8 mouse cellular contexts compared by ENCODE assay signal in the genomic region with DNA sequence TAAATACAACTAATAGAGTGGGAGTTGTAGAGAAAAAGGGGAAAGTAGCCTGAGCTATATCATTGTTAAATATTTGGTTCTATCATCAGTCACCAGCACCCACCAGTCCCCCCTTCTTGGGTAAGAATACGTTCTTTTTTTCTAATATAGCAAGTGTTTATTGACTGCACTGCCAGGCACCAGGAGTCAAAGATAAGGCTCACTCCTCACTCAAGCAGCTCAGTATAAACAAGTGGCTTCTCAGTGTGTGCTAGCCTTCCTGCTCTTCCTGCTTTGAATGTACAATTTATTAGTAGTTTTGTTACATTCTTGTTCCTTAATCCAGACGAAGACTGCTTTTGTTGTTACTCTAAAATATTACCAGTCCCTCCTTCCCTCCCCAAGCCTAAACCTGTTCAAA. TPM values are rescaled to one million over a fixed set of nuclear protein-coding genes. Genes with fewer than 3 reads are reported as not detected.
DNase-seq lines count a peak whose midpoint lies in the region; ATAC-seq and TF ChIP-seq lines count a peak whose summit lies in the region.

No protein-coding gene starts in this region.

- TF ChIP-seq CTCF in G1E (IDR thresholded peaks at IDR 0.05; ENCODE audit: low read depth, low read length) = no peak
- TF ChIP-seq CTCF in liver, postnatal 0 days (IDR thresholded peaks at IDR 0.05; ENCODE audit: low read depth) = no peak

- no peak for DNase-seq in heart, embryonic 10.5 days (ENCODE audit: low spot score)
- no peak for DNase-seq in heart, adult 18-20 months
- peak; percentile 2 for DNase-seq in G1E (ENCODE audit: low spot score)
- DNase-seq in liver, postnatal 0 days = no peak
- no peak for DNase-seq in urinary bladder, adult 2 months (ENCODE audit: low spot score)
- no peak for DNase-seq in kidney, adult 18-20 months
- DNase-seq in cerebellum, adult 11-12 months = no peak

- no peaks in the 10 kb centered on the region for H3K27me3 ChIP-seq in heart, embryonic 10.5 days (ENCODE audit: insufficient read depth, poor library complexity, severe bottlenecking)
- H3K27me3 ChIP-seq in G1E (ENCODE audit: insufficient read depth, low read length) = no peaks in the 10 kb centered on the region
- no peaks in the 10 kb centered on the region for H3K27me3 ChIP-seq in heart, embryonic 16.5 days (ENCODE audit: control insufficient read depth, insufficient read depth, low read length)
- H3K27me3 ChIP-seq in liver, postnatal 0 days (ENCODE audit: insufficient read depth, low read length) = no peaks in the 10 kb centered on the region

- peak overlapping the region; percentile 66 for H3K4me2 ChIP-seq in heart, embryonic 16.5 days (ENCODE audit: low read depth, low read length)
- H3K4me2 ChIP-seq in liver, postnatal 0 days (ENCODE audit: low read depth, low read length) = peak overlapping the region; percentile 62

- WGBS in heart, embryonic 10.5 days = 21% methylated on average over 2 of the region's 2 CpGs
- WGBS in heart, embryonic 16.5 days = 16% methylated on average over 2 of the region's 2 CpGs
- 15% methylated on average over 2 of the region's 2 CpGs for WGBS in liver, postnatal 0 days (ENCODE audit: insufficient replicate concordance)

- peaks cover 16% of the 10 kb centered on the region for H3K4me1 ChIP-seq in heart, embryonic 10.5 days
- peaks cover 24% of the 10 kb centered on the region for H3K4me1 ChIP-seq in G1E (ENCODE audit: insufficient read depth, low read depth, low read length)
- peaks cover 23% of the 10 kb centered on the region for H3K4me1 ChIP-seq in heart, embryonic 16.5 days (ENCODE audit: control insufficient read depth, insufficient read depth, low read length)
- peaks cover 23% of the 10 kb centered on the region for H3K4me1 ChIP-seq in liver, postnatal 0 days (ENCODE audit: insufficient read depth)

- H3K9ac ChIP-seq in heart, embryonic 16.5 days (ENCODE audit: low read length) = peak overlapping the region; percentile 63
- peak overlapping the region; percentile 36; the same call in 1 of the 2 replicates for H3K9ac ChIP-seq in liver, postnatal 0 days (replicated peaks)

- peak overlapping the region; percentile 98 for H3K4me3 ChIP-seq in heart, embryonic 10.5 days
- H3K4me3 ChIP-seq in G1E (ENCODE audit: low read depth, low read length) = no peak overlapping the region; the same call in 1 of the 2 replicates
- H3K4me3 ChIP-seq in heart, embryonic 16.5 days (ENCODE audit: low read length) = peak overlapping the region; percentile 45
- peak overlapping the region; percentile 89 for H3K4me3 ChIP-seq in liver, postnatal 0 days (ENCODE audit: low read depth, low read length)

- ATAC-seq in G1E (ENCODE audit: extremely low read depth, insufficient number of reproducible peaks, low FRiP score, poor library complexity, severe bottlenecking) = no peak
- no peak for ATAC-seq in heart, embryonic 16.5 days (replicated peaks; ENCODE audit: extremely low read depth, insufficient read depth, low FRiP score)
- no peak for ATAC-seq in liver, postnatal 0 days

- H3K9me3 ChIP-seq in heart, embryonic 10.5 days = no peaks in the 10 kb centered on the region
- H3K9me3 ChIP-seq in G1E (replicated peaks) = no peaks in the 10 kb centered on the region
- no peaks in the 10 kb centered on the region for H3K9me3 ChIP-seq in heart, embryonic 16.5 days (replicated peaks; ENCODE audit: control insufficient read depth, low read length)
- no peaks in the 10 kb centered on the region for H3K9me3 ChIP-seq in liver, postnatal 0 days (ENCODE audit: low read length)

- H3K27ac ChIP-seq in heart, embryonic 10.5 days = peak overlapping the region; percentile 49
- peak overlapping the region; percentile 23; the same call in 1 of the 2 replicates for H3K27ac ChIP-seq in heart, embryonic 16.5 days (ENCODE audit: low read length)
- peak overlapping the region; percentile 24; the same call in 1 of the 2 replicates for H3K27ac ChIP-seq in liver, postnatal 0 days (ENCODE audit: low read depth)

- no peak; the same call in 1 of the 2 replicates for TF ChIP-seq EP300 in liver, postnatal 0 days (IDR thresholded peaks at IDR 0.05; ENCODE audit: low read depth)

- no peaks in the 10 kb centered on the region for H3K36me3 ChIP-seq in heart, embryonic 10.5 days
- peaks cover 5% of the 10 kb centered on the region for H3K36me3 ChIP-seq in G1E (replicated peaks)
- no peaks in the 10 kb centered on the region for H3K36me3 ChIP-seq in heart, embryonic 16.5 days (ENCODE audit: control insufficient read depth, insufficient read depth)
- no peaks in the 10 kb centered on the region for H3K36me3 ChIP-seq in liver, postnatal 0 days (replicated peaks; ENCODE audit: insufficient read depth, low read length)

RNA-seq across cellular contexts. Expression of a gene that starts 2.3 kb away (rescaled TPM):
- 233 and 261 TPM in 2 replicates for polyA plus RNA-seq in heart, embryonic 10.5 days (2016; fragmentation: Nextera tagmentation; extraction: Ambion mirVana)
- 100 to 1,000 TPM; 450 to 464 TPM for total RNA-seq in heart, adult 18-20 months (2021)
- total RNA-seq in G1E (2014; fragmentation: Nextera tagmentation) = 233 TPM in 2 replicates
- total RNA-seq in G1E (2017) = 206 and 250 TPM in 2 replicates
- polyA plus RNA-seq in G1E (2012) = 11.5 and 13.7 TPM in 2 replicates
- polyA plus RNA-seq in heart, embryonic 16.5 days (2015; fragmentation: Nextera tagmentation; extraction: Ambion mirVana) = 225 and 251 TPM in 2 replicates
- polyA plus RNA-seq in liver, postnatal 0 days (2015; fragmentation: Nextera tagmentation; extraction: Ambion mirVana) = 90.7 and 94.5 TPM in 2 replicates
- 446 and 557 TPM in 2 replicates for polyA plus RNA-seq in urinary bladder, adult 2 months (2012; rRNA removed)
